Mouse (Mus musculus) heart, postnatal 0 days (tissue): ENCODE results near the gene Cdk17. TPM values are rescaled to one million over a fixed set of nuclear protein-coding genes. Genes with fewer than 3 reads are reported as not detected.
A peak's percentile ranks its signal among the peaks of the same experiment; 100 is the strongest.

Experiments used
- ATAC-seq: fragments of 200-750 bp; cut with Nextera tagmentation; 2 replicates; pipeline ENCODE4 v1.8.0; 2017; ENCODE audit warnings: low read depth, moderate number of reproducible peaks, moderate library complexity; ENCODE audit not compliant: insufficient read depth
- DNase-seq: peaks from one replicate; pipeline ENCODE4 v3.0.0-alpha.2; 2016; ENCODE audit warnings: low spot score
- H3K27ac ChIP-seq: fragments of 300-500 bp; sonication (generic); 2 replicates; pipeline ENCODE4 v1.5.1; 2014; ENCODE audit warnings: low read depth, mild to moderate bottlenecking
- H3K27me3 ChIP-seq: fragments of 300-500 bp; sonication (generic); 2 replicates; pipeline ENCODE4 v1.6.1; 2014; ENCODE audit warnings: low read length, mixed read lengths; ENCODE audit not compliant: control insufficient read depth, insufficient read depth
- H3K36me3 ChIP-seq: fragments of 300-500 bp; sonication (generic); replicated peaks from 2 replicates; pipeline ENCODE4 v1.6.1; 2014; ENCODE audit warnings: low read length, mixed read lengths; ENCODE audit not compliant: control insufficient read depth, insufficient read depth
- H3K4me1 ChIP-seq: fragments of 300-500 bp; sonication (generic); 2 replicates; pipeline ENCODE4 v1.6.1; 2014; ENCODE audit warnings: antibody characterized with exemption; ENCODE audit not compliant: control insufficient read depth, insufficient read depth
- H3K4me2 ChIP-seq: fragments of 300-500 bp; sonication (generic); 2 replicates; pipeline ENCODE4 v1.6.1; 2014; ENCODE audit warnings: low read depth, mild to moderate bottlenecking, low read length, moderate library complexity
- H3K4me3 ChIP-seq: fragments of 300-500 bp; sonication (generic); 2 replicates; pipeline ENCODE4 v1.5.1; 2014; ENCODE audit warnings: low read depth, low read length
- H3K9ac ChIP-seq: fragments of 300-500 bp; sonication (generic); replicated peaks from 2 replicates; pipeline ENCODE4 v1.6.1; 2014; ENCODE audit warnings: low read depth, low read length, mixed read lengths
- H3K9me3 ChIP-seq: fragments of 300-500 bp; sonication (generic); replicated peaks from 2 replicates; pipeline ENCODE4 v1.6.1; 2016; ENCODE audit warnings: low read length; ENCODE audit not compliant: control insufficient read depth
- CTCF ChIP-seq: IDR thresholded peaks from 2 replicates; pipeline ENCODE4 v1.5.1; 2016; ENCODE audit warnings: antibody characterized with exemption, control low read depth, low read depth
- EP300 ChIP-seq: IDR thresholded peaks from 2 replicates; pipeline ENCODE4 v1.6.1; 2016; ENCODE audit warnings: antibody characterized with exemption, low read depth
- WGBS: fragments of 180-500 bp; shearing (Covaris S2); extraction: QIAGEN DNeasy Blood & Tissue Kit; methylation state at CpG from one replicate; pipeline ENCODE4 v1.1.7; 2014; 5-methylcytosine and 5-hydroxymethylcytosine counted together
- microRNA counts: library from miRNA; unstranded; fragments of <30 nt; microRNA quantifications from one replicate; lab custom pipeline; 2015
- microRNA-seq: library from miRNA; unstranded; fragments of <30 nt; microRNA quantifications from one replicate; pipeline ENCODE4, GENCODE M21; 2016
- polyA plus RNA-seq: library from polyadenylated mRNA; unstranded; fragments of >200 nt; fragmentation: Nextera tagmentation; extraction: Ambion mirVana; gene quantifications from 2 replicates; pipeline ENCODE4 v1.2.1, GENCODE M21; 2015
- total RNA-seq: library from RNA; depleted of rRNA; stranded (reverse); fragments of >200 nt; gene quantifications from 2 replicates; pipeline ENCODE4 v1.2.3, GENCODE M21; 2014; ENCODE audit warnings: low replicate concordance; rRNA removed

Gene Cdk17
- total and polyA plus RNA-seq, 2 experiments from 2014 or later: 12.3 to 40.2 TPM

GRCm38 (mm10) chr10:93309131-93309933 lies 148.7 kb downstream of the Cdk17 start:
- Histone ChIP-seq H3K36me3 (no peaks in the 10 kb centered on the region), H3K9ac (peak overlapping the region; percentile 95), H3K27me3 (0 out of 2 replicates have a peak, but pooled peaks cover 3% of the 10 kb centered on the region), H3K9me3 (no peaks in the 10 kb centered on the region), H3K4me3 (peak overlapping the region; percentile 91), H3K4me2 (peak overlapping the region; percentile 91), H3K4me1 (no peaks in the 10 kb centered on the region), H3K27ac (peak overlapping the region; percentile 97)
- DNase-seq (peak; percentile 79), ATAC-seq (peak; percentile 50)
- WGBS: 1% methylated on average over 21 of the region's 23 CpGs
- TF ChIP-seq CTCF: no peak
- no peak for TF ChIP-seq EP300

- Histone ChIP-seq H3K27ac (peak overlapping the region; percentile 97), H3K4me2 (peak overlapping the region; percentile 91), H3K36me3 (no peaks in the 10 kb centered on the region), H3K4me1 (no peaks in the 10 kb centered on the region), H3K9ac (peak overlapping the region; percentile 95), H3K9me3 (no peaks in the 10 kb centered on the region), H3K4me3 (peak overlapping the region; percentile 91), H3K27me3 (0 out of 2 replicates have a peak, but pooled peaks cover 3% of the 10 kb centered on the region)
- TF ChIP-seq EP300: no peak
- TF ChIP-seq CTCF: no peak
- under 1% methylated on average over 43 of the region's 43 CpGs for WGBS
- ATAC-seq (0 out of 2 replicates have a peak, but pooled peaks have one; percentile 22), DNase-seq (no peak)
Measured at GRCm38 (mm10) chr10:93309934-93310621, 149.4 kb downstream of the Cdk17 start.

GRCm38 (mm10) chr10:93310721-93311411 lies 150.2 kb downstream of the Cdk17 start, which contains the start of gene Elk3:
Elk3 (minus strand) TSS chr10:93311135.
- no peaks in the 10 kb centered on the region for H3K4me1 ChIP-seq
- no peak for TF ChIP-seq CTCF
- TF ChIP-seq EP300: no peak; the same call in 1 of the 2 replicates
- H3K36me3 ChIP-seq: no peaks in the 10 kb centered on the region
- no peaks in the 10 kb centered on the region for H3K9me3 ChIP-seq
- DNase-seq: peak; percentile 66
- H3K27me3 ChIP-seq: 0 out of 2 replicates have a peak, but pooled peaks cover 3% of the 10 kb centered on the region
- 0% methylated on average over 47 of the region's 53 CpGs for WGBS
- ATAC-seq: peak; percentile 85
- peak within 1 kb of the TSS; percentile 97 for H3K27ac ChIP-seq
- H3K4me3 ChIP-seq: peak within 1 kb of the TSS; percentile 91
- peak within 1 kb of the TSS; percentile 91 for H3K4me2 ChIP-seq
- peak within 1 kb of the TSS; percentile 95 for H3K9ac ChIP-seq

- H3K4me3 ChIP-seq: peak overlapping the region; percentile 91
- DNase-seq (no peak), ATAC-seq (no peak)
- peak overlapping the region; percentile 97 for H3K27ac ChIP-seq
- no peaks in the 10 kb centered on the region for H3K9me3 ChIP-seq
- H3K36me3 ChIP-seq: no peaks in the 10 kb centered on the region
- peak overlapping the region; percentile 91 for H3K4me2 ChIP-seq
- peak overlapping the region; percentile 95; the same call in 1 of the 2 replicates for H3K9ac ChIP-seq
- 0 out of 2 replicates have a peak, but pooled peaks cover 3% of the 10 kb centered on the region for H3K27me3 ChIP-seq
- no peaks in the 10 kb centered on the region for H3K4me1 ChIP-seq
- WGBS: 18% methylated on average over 4 of the region's 4 CpGs
- TF ChIP-seq CTCF (no peak), EP300 (no peak)
Measured at GRCm38 (mm10) chr10:93311576-93311975, 150.9 kb downstream of the Cdk17 start.

MicroRNAs encoded within 50 kb of the gene (microRNA counts, 519-probe panel; counts per million panel counts)
- microRNA mmu-miR-1931 (lab: Ali Mortazavi, UCI): not detected

Small RNAs within 50 kb of the gene (microRNA-seq; reads per million reads assigned to microRNA genes)
- gene Mir1931: 0.54 reads per million

Other genes with a start within 250 kb of the Cdk17 start
- gene Cfap54, start 79.3 kb upstream of the Cdk17 start, total RNA-seq: under 0.01 TPM in 1 of 2 replicates, not detected in the other
- gene Cfap54, start 79.3 kb upstream of the Cdk17 start, polyA plus RNA-seq: 0.22 and 0.49 TPM in 2 replicates
- gene Elk3, start 150.3 kb downstream of the Cdk17 start, total RNA-seq: 45.0 and 47.3 TPM in 2 replicates
- gene Elk3, start 150.3 kb downstream of the Cdk17 start, polyA plus RNA-seq: 31.0 and 34.4 TPM in 2 replicates